Mouse (Mus musculus) kidney, postnatal 10 days (tissue): ENCODE results near the gene Gm13278.
A peak's percentile ranks its signal among the peaks of the same experiment; 100 is the strongest.
"Not testable (repeated sequence)": the region's sequence is repeated elsewhere in the genome, so short reads cannot be mapped to it uniquely, and the experiment has no call there.

Experiments
- DNase-seq: peaks from one replicate; pipeline ENCODE4 v3.0.0; 2021; ENCODE audit warnings: mixed read lengths

Gene Gm13278

DNA sequence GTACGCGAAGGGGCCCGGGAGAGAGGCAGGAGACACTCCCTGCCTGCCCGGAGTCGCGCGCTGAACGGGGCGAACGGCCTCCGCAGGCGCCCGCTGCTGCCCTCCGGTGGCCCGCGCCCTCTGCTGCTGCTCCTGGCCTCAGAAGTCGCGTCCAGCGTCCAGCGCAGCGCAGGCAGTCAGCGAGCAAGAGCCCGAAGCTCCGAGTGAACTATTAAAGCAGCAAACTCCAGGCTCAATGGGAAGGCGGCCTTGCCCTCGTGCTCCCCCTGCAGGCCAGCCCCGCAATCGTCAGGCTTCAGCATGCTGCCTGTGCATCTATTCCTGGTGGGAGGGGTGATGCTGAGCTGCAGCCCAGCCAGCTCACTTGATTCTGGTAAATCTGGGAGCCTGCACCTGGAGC is at the start of gene Gm13278:
TSS of gene Gm13278 (plus strand) at position 301 of the 400 bp plus-strand sequence.
- not testable (repeated sequence) for DNase-seq

DNA sequence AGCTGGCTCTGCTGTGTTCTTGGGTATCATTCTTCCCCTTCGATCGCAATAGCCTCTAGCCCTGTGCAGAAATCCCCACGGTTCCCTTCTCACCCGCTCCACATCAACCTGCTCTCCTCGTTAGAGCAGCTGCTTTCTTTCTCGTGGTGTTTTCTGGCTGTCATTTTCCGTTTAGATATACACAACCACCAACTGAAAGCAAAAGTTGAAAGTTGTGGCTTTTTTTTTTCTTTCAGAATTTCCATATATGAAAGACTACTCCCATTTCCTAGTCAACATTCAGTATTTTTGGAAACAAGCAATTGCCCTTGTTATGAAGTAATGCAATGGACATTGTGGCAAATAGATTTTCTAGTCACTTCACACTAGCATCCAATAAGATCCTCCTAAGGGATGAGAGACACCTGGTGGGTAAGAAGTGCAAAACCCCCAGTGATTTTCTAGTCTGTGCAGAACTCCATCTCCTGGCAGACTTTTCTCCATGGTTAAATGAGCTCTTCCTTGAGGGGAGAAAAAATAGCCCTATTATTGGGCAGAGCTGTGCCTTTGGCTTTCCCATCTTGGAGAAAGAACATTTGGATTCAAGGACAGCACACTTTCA is 48.5 kb upstream of the Gm13278 start:
- DNase-seq: no peak

DNA sequence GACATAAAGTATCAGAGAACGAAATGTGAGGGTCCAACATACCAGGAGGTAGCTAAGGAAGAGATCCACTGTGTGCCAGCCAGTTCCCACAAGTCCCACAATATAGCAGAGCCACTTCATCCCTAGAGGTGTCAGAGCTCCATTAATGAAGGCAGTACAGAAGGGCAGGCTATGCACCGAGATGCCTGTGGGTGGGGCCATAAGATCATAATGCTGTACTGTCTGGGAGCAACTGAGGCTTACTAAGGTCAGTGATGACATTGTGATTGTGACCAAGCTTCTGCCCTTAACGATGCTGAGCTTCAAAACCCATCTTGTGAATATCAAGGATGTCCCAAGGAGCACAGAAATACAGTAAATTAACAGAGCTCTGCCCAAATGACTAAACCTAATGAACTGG is 47.1 kb upstream of the Gm13278 start:
- no peak for DNase-seq

DNA sequence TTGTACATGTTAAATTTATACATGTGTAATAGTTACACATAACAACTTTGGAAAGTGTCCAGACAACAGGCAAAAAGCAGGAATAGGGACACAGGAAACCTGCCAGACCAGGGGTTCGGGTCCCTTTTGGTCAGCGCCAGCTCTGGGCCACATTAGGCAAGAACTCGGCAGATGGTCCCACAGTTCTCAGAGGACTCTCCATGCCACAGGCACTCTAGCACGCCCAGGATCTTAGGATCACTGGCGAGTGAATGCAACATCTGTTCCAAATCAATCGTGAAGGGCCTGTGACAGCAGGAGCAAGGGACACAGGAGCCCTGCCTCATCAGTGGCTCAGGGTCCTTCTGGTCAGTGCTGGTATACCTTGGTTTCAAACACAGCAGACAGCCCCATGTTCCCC is 41.4 kb upstream of the Gm13278 start:
- DNase-seq: no peak

- DNase-seq: peak; percentile 66
These were observed 36.5 kb upstream of the Gm13278 start, which contains the start of gene Gm13271 for GRCm38 (mm10) chr4:88754818-88755340. TSS of gene Gm13271 (plus strand) at chr4:88754868.

- not testable (repeated sequence) for DNase-seq
These were observed 34.5 kb upstream of the Gm13278 start for GRCm38 (mm10) chr4:88756581-88757513.

GRCm38 (mm10) chr4:88757628-88758031 is 33.7 kb upstream of the Gm13278 start:
- DNase-seq: peak; percentile 90

DNA sequence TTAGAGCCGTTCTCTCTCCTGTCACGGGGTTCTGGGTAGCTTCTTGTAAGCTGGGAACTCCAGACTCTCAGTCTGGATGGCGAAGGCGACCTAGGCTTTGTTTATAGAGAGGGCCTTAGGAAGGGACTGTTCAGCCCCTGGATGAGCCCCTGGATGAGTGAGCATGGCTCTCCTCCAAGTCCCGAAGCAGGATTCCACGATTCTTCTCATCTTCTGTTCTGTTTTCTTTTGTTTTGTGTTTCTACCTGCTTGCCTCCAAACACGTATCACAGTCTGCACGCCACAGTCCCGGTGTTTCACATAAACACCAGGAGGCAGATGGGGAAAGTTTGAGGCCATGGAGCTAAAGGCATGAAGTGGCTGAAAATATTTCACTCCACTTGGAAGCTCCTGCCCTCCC is 32.6 kb upstream of the Gm13278 start:
- DNase-seq: not testable (repeated sequence)

GRCm38 (mm10) chr4:88759610-88760268 is 31.6 kb upstream of the Gm13278 start, which contains the start of gene Gm13283:
TSS of gene Gm13283 (plus strand) at chr4:88760119.
- peak; percentile 52 for DNase-seq

DNA sequence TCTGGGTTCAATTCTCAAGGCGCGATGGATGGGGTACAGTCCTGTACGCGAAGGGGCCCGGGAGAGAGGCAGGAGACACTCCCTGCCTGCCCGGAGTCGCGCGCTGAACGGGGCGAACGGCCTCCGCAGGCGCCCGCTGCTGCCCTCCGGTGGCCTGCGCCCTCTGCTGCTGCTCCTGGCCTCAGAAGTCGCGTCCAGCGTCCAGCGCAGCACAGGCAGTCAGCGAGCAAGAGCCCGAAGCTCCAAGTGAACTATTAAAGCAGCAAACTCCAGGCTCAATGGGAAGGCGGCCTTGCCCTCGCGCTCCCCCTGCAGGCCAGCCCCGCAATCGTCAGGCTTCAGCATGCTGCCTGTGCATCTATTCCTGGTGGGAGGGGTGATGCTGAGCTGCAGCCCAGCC is 30.9 kb upstream of the Gm13278 start:
- peak; percentile 87 for DNase-seq

DNA sequence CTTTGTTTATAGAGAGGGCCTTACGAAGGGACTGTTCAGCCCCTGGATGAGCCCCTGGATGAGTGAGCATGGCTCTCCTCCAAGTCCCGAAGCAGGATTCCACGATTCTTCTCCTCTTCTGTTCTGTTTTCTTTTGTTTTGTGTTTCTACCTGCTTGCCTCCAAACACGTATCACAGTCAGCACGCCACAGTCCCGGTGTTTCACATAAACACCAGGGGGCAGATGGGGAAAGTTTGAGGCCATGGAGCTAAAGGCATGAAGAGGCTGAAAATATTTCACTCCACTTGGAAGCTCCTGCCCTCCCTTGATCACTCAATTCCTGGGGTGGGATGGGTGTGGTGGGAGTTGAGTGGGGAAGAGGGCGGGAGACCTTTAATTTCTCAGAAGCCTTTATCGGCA is 29.6 kb upstream of the Gm13278 start:
- peak; percentile 74 for DNase-seq

DNA sequence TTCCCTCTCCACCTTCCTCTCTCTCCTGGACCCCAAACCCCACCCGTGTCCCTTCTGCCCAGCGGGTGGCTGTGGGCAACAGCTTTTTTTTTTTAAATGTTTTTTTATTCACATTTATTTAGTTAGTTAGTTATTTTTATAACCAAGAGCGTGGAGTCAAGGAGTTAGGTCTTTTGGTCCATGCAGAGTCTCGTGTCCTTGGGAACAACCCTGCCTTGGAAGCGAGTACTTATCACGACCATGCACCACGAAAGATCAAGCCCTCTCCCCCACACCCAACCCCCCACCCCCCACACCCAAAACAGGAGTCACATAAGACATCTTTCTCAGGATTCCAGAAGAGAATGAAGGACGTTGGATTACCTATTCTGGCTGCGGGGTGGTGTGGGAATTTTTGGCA is 29.0 kb upstream of the Gm13278 start:
- peak; percentile 21 for DNase-seq

DNA sequence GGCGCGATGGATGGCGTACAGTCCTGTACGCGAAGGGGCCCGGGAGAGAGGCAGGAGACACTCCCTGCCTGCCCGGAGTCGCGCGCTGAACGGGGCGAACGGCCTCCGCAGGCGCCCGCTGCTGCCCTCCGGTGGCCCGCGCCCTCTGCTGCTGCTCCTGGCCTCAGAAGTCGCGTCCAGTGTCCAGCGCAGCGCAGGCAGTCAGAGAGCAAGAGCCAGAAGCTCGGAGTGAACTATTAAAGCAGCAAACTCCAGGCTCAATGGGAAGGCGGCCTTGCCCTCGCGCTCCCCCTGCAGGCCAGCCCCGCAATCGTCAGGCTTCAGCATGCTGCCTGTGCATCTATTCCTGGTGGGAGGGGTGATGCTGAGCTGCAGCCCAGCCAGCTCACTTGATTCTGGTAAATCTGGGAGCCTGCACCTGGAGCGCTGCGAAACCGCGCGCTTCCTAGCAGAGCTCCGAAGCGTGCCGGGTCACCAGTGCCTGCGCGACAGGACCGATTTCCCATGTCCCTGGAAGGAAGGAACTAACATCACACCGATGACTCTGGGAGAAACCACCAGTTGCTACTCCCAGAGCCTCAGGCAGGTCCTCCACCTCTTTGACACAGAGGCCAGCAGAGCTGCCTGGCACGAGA is 27.8 kb upstream of the Gm13278 start:
- DNase-seq: peak; percentile 74

DNA sequence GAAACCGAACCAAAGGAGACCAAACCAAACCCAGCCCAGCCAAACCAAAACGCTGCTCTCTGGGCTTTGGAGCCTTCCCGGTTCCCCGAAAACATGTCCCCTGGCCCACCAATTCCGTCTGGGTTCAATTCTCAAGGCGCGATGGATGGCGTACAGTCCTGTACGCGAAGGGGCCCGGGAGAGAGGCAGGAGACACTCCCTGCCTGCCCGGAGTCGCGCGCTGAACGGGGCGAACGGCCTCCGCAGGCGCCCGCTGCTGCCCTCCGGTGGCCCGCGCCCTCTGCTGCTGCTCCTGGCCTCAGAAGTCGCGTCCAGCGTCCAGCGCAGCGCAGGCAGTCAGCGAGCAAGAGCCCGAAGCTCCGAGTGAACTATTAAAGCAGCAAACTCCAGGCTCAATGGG is 17.8 kb upstream of the Gm13278 start, which contains the start of gene Gm13290:
TSS of gene Gm13290 (plus strand) at position 301 of the 400 bp plus-strand sequence.
- DNase-seq: not testable (repeated sequence)

GRCm38 (mm10) chr4:88776622-88777021 is 14.7 kb upstream of the Gm13278 start, which contains the start of gene Gm13289:
TSS of gene Gm13289 (plus strand) at chr4:88776922.
- DNase-seq: not testable (repeated sequence)

- not testable (repeated sequence) for DNase-seq
These were observed 11.8 kb upstream of the Gm13278 start, which contains the start of gene Gm13272 for GRCm38 (mm10) chr4:88779550-88779949. TSS of gene Gm13272 (plus strand) at chr4:88779850.

GRCm38 (mm10) chr4:88780320-88780719 is 11.0 kb upstream of the Gm13278 start:
- peak; percentile 15 for DNase-seq

DNA sequence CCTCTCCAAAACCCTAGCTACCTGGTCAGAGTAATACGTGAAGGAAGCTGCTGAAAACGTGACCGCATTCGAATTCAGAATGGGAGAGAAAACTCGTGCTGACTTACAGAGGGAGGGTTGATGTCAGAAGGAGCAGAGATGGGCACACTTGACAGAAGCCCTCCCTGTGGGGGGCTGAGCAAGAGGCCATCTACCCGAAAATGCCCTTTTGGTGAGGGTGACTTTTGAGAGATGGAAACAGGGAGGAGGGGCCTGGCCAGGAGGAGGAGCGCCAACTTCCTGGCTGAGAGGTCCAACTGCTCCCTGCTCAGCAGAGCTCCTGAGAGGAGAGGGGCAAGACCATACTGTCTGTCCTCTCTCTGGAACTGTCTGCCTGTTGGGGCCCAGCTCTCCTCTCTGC is 9.5 kb upstream of the Gm13278 start, which contains the start of gene Ifnz:
TSS of gene Ifnz (plus strand) at position 301 of the 400 bp plus-strand sequence.
- DNase-seq: not testable (repeated sequence)

- DNase-seq: peak; percentile 13
These were observed 9.0 kb upstream of the Gm13278 start for GRCm38 (mm10) chr4:88782335-88782734.

DNA sequence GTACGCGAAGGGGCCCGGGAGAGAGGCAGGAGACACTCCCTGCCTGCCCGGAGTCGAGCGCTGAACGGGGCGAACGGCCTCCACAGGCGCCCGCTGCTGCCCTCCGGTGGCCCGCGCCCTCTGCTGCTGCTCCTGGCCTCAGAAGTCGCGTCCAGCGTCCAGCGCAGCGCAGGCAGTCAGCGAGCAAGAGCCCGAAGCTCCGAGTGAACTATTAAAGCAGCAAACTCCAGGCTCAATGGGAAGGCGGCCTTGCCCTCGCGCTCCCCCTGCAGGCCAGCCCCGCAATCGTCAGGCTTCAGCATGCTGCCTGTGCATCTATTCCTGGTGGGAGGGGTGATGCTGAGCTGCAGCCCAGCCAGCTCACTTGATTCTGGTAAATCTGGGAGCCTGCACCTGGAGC is 5.9 kb upstream of the Gm13278 start, which contains the start of gene Gm13276:
TSS of gene Gm13276 (plus strand) at position 301 of the 400 bp plus-strand sequence.
- not testable (repeated sequence) for DNase-seq

- peak; percentile 84 for DNase-seq
These were observed 2.9 kb upstream of the Gm13278 start, which contains the start of gene Gm13277 for GRCm38 (mm10) chr4:88788402-88788801. TSS of gene Gm13277 (plus strand) at chr4:88788632.
